Mouse (Mus musculus): ENCODE results near the gene Snx3. TPM values are rescaled to one million over a fixed set of nuclear protein-coding genes. Genes with fewer than 3 reads are reported as not detected.

Snx3 gene
- total RNA-seq (2021): 100 to 1,000 TPM; 173 to 184 TPM
- long read RNA-seq, experiment 1, transcript Snx3-201 (4 exons, 1,401 nt): major isoform, 205 of 211 reads
- long read RNA-seq, experiment 1, partial matches to known transcripts: 1 of 211 reads
- long read RNA-seq, experiment 1, other reads (novel, unspliced or antisense): 4 of 211 reads
- long read RNA-seq, experiment 2, transcript Snx3-201 (4 exons, 1,401 nt): major isoform, 110 of 114 reads
- long read RNA-seq, experiment 2, partial matches to known transcripts: 1 of 114 reads
- long read RNA-seq, experiment 2, other reads (novel, unspliced or antisense): 2 of 114 reads

DNA sequence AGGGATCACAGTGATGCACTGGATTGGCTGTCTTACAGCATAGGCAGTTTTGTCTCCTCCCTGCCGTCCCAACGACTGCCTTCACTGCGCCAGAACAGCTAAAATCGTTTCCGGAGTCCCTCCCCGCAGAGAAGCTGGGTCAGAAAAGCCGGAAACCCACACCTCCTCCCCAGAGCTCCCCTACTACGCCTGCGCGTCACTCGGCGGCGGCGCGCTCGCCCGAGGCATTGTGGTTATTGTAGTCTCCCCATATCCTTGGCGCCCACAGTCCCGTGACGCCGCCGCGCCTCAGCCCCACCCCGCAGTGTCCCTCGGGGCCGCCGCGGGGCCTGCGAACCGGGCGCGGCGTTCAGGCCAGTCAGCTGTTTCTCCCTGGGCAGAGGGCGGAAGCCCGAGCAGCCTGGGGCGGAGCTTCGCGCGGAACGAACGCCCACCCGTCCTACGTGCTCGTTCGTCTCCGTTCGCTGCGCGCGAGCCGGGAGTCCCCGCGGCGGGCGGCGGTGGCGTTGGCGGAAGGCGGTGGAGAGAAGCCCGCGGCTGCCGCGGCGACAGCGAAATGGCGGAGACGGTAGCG is at the start of gene Snx3:
Gene Snx3, plus strand, starts transcription at position 256 of the 574 bp plus-strand sequence.
- peak; percentile 96 to 99 for DNase-seq

DNA sequence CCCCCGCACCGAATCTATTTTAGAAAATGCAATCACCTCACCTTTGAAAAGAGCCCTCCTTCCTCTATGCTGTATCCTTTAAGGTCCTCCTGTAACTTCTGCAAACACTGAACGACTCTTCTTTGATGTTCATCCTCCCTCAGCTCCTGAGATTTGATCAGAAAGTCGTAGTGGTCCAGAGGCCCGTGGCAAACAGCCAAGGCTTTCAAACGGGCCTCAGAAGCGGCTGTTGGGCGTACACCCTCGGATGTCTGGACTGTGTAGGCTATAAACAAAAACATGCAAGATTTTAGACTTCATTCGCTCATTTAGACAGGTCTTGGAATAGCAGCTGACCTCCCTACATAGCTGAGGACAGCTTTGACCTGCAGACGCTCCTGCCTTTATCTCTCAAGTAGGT is 47.6 kb upstream of the Snx3 start:
- no peak for DNase-seq

DNA sequence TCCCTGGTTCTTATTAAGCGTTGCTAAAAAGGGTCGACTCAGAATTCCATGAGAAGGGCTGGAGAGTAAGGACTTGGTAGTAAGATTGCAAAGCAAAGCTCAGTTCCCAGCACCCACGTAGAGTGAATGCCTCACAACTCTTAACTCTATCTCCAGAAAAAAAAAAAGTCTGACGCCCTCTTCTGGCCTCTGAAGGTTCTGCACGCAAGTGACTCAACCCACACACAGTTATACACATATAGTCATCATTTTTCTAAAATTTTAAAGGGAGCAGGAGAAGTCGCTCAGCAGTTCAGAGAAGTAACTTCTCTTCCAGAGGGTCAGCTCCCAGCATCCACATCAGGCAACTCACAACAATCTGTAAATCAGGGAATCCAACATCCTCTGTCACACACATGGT is 47.1 kb upstream of the Snx3 start:
- DNase-seq: no peak

DNA sequence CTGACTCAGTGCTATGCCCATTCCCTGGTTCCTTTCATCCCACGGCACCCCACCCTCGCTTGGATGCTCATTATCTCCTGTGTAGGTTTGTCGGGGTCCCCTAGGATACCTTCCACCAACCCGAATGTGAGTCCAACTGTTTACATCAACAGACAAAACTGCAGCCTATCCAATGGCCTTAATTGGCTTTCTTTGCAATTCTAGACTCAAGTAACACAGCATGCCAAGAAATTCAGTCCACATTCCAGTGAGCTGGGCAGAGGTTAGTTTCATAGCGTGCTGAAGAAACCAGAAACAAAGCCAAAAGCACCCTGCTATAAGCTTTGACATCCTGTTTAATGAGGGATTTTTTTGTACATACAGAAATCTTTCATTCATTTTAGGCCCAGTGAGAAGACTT is 45.8 kb upstream of the Snx3 start:
- DNase-seq: no peak

DNA sequence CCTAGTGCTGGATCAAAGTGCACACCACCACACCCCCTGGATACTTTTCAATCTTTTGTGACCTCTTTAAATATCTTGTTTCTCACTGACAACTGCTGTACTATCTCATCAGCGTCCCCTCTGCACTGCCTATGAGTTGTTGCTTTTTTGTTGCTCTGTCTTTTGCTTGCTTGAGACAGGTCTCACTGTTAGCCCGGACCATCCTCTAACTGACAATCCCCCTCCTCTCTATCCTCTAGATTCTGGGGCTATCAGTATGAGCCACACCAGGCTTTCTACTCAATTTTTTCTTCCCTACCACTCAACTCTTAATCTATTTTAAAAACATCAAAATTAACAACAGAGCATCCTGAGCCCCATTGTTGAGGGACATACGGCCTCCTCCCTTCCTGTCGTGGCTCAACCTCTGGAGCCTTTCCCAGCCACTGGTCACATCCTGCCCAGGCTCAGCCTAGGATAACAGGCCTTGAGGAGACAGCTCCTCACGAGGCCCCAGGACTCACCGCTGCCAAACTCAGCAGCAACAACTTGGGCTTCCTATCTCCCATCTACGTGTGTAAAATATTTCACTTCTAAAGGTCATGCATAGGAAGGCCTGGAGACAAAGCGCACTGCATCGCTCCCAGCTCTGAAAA is 44.2 kb upstream of the Snx3 start:
- peak; percentile 76 to 92 for DNase-seq

DNA sequence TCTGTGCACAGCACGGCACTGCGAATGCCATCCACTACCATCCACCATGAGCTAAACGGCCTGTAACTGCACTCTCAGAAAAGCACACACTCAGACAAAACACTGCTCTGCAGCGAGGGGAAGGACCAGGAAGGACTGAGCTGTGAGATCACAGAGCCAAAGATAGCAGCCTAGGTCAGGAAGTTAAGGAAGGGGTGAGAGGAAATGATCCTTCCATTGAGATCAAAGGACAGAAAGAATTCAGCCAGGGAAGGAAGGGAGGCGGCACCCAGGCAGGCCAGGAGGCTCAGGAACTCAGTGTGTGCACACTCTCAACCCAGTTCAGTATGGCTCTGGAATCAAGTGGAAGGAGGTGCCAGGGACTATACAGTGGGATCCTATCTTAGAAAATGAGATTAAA is 37.6 kb upstream of the Snx3 start:
- DNase-seq: peak; percentile 52 to 80

DNA sequence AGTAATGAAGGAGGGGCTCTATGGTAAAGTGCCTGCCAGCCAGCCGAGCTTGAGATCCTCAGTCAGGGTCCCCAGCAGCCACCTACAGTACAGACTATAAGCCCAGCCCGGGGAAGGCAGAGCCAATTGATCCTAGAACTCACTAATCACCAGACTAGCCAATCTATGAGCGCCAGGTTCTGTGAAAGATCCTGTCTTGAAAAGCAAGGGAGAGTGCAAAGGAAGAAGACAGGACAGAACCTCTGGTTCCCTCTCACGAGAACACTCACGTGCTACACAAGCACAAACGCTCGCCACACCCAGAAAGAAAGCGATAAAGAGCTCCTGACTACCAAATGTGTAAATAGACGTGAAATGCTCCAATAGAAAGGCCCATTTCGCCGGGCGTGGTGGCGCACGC is 37.0 kb upstream of the Snx3 start:
- DNase-seq: no peak

DNA sequence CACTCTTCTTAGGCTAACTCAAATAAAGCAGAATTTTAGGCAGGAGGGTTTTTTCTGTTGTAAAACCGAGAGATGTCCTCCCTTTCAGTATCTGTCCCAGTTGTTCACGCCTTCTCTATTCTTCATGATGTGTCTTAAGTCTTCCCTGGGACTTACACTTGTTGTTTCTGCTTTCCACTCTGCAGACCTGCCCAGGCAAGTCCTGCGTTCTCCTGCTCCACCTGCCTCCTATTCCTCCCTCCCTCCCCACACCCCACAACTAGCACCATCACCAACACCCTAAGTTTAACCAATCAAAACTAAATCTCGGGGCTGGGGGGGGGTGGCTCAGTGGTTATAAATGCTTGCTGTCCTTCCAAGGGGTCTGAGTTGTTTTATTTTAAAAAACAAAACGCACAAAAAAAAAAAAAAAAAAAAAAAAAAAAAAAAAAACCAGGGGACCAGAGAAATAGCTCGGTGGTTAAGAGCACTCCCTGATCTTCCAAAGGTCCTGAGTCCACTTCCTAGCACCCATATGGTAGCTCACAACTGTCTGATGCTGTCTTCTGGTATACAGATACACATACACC is 26.8 kb upstream of the Snx3 start:
- no peak for DNase-seq

DNA sequence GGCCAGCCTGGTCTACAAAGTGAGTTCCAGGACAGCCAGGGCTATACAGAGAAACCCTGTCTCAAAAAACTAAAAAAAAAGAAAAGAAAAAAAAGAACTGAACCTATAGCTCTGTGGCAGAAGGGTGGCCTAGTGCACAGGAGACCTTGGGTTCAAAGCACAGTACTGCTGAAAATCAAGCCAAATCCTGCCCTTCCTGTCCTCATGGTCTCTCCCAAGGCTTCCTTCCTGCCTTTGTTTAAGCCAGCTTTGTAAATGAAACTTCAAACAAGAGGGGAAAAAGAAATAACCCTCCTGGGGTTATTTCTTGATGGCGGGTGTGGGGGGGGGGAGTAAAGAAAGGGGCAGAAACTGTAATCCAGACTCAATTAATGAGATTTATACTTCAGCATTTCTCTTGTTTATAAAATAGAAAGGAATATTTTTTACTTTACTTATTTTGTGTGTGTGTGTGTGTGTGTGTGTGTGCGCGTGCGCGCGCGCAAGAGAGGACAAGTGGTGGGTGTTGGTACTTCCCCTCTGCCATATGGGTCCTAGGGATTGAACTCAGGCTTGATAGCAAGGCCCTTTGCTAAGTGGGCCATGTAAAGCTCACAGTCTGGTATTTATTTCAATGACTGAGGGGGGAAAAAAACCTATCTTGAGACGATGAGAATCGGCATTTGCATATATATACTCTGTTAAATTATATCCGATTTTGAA is 24.9 kb upstream of the Snx3 start:
- peak in 1 of 2 experiments; percentile 76 for DNase-seq

DNA sequence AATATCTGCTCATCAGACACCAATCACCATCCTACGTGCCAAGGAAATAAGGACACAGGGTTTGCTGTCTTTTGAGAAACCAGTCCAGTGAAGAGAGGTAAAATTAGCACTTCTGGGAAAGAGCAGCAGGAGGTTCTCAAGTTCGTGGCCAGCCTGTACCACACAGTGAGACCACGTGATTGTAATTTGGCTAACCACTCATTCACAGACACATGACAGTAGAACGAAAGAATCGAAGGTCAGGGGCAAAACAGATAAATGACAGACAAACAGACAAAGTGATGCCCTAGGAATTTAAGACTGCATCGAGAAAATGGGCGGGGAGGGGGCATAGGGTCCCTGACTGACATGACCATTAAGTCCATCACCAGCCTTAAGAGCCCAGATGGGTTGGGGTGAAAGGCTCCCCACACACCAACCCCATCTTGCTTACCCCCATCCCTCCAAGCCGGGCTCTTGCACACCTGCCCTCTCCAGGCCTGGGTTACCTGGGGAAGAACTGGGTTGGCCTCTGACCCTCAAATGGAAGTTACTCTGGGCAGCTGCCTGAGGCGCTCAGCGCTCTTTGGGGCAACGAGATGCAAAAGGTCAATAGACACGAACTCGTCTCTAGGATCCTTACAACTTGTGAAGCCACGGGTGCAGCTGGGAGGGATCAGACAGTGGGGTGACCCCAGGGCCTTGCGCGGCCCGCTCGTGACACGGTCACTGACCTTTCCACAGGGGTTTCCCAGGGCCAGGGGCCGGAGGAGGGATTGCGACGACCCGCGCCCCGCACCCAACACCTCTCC is 24.1 kb upstream of the Snx3 start:
- no peak for DNase-seq

DNA sequence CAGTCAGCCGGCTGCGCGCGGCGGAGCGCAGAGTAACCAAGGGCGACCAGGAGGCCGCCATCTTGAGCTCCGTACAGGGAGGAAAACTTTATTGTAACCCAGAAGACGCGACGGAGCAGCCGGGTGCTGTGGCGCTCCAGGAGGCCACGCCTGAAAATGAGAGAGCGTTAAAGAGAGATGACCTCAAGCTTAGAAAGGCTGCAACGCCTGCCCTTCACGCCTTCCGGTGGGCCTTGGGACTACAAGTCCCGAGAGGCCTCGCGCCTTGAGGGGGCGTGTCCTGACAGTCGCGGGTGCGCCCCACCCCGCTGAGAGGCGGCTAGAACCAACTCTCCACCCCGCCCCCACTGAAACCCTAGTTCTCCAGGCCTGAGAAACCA is 23.5 kb upstream of the Snx3 start, which contains the start of gene Afg1l:
Gene Afg1l, minus strand, starts transcription at position 225 of the 380 bp plus-strand sequence.
- DNase-seq: peak; percentile 98 to 99

DNA sequence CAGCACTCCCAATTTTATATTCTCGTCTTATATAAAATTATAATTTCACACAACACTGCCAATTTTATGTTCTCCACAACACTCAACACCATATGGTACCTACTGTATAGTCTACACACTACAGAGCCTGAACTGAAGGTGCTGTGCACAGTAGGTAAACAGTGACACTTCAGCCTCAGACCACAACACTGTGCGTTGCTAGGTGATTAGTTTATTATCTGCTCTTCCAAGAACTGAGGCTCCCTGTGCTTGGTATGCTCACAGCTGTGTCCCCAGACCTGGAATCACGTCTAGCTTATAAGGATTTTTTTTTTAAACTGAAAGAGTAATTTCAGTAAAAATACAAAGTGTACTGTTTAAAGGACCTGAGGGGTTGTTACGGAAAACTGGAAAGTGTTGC is 21.1 kb upstream of the Snx3 start:
- no peak for DNase-seq

DNA sequence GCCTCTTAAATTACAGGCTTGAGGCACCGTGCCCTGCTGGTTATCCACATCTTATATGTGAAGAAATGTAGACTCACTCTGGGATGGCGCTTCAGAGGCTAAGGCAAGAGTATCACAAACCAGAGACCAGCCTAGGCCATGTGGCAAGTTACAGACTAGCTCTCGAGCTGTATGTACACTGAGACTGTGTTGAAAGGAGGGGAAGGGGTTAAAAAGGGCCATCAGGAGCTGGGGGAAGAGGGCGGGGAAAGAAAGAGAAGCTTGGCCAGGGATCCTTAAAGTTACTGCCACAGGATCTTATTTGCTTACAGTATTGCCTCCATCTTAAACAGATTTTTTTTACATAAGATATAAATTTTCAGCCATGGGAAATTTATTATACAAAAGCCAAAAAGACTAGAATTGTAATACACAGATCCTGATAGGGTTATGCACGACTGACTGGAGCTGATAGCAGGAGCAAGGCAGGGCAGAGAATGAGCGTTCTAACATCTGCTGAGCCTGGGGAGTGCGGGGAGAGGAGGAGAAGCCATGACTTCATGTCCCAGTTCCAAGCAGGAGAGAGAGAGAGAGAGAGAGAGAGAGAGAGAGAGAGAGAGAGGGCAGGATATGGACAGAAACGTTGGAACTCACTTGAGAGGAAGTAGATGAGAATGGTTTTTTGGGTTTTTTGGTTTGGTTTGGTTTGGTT is 13.1 kb upstream of the Snx3 start:
- DNase-seq: no peak

DNA sequence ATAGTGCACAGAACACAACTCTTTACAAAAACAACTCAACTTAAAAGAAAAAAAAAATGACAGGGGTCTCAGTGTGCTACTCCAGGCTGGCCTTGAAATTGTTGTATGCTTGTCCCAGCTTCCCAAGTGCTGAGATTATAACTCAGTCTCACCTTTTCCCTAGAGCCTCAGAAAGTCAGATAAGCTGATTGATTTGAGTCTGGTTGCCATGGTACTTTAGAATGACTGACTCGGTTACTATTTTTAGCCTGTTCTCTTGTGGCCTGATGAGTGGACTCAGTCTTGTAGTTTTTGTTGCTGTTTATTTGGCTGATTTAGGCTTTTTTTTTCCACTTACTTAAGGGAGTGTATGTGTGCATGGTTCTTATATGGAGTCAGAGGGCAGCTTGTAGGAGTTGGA is 10.7 kb upstream of the Snx3 start:
- peak in 1 of 2 experiments; percentile 15 for DNase-seq

DNA sequence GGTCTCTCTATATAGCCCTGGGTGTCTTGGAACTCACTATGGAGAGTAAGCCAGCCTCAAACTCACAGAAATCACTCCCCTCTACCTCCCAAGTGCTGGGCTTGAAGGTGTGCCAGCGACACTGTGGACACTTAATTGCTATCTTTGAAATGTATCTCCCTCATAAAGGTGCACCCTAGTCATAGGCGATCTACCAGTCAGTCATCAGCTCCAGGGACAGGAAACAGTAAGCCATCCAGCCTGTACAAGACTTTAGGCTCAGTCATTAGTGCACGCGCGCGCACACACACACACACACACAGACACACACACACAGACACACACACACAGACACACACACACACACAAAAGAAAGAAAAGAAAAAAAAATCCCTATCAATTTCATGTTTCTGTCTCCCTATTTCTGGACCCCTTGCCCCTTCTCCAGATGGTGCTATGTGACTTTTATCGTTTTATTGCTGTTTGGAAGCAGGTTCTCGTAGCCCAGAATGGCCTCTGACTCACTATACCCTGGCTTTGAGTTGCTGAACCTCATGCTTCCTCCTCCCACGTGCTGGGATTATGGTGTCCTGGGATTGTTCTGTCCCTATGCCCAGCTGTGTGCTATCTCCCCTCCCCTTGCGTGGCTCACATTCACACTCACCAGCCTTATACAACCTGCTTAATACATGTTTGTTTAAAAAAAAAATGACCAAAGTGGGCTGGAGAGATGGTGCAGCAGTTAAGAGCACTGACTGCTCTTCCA is 9.6 kb upstream of the Snx3 start:
- no peak for DNase-seq

DNA sequence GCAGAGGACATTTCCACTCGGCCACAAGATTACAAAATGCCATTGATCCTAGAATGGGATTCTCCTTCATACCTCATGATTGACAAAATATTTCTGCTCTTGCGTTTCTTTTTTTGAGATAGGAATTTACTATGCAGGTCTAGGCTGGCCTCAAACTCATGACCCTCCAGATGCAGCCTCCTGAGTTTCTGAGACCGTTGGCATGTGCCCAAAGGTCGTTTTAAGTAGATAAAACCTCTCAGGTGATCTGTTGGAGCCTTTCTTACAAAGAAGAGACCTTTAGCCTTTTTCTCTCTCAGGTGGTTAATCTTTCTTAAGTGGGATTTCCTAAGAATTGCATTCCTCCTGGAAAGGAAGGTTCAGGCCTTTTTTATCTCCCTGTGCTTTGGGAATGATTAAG is 8.8 kb upstream of the Snx3 start:
- no peak for DNase-seq

DNA sequence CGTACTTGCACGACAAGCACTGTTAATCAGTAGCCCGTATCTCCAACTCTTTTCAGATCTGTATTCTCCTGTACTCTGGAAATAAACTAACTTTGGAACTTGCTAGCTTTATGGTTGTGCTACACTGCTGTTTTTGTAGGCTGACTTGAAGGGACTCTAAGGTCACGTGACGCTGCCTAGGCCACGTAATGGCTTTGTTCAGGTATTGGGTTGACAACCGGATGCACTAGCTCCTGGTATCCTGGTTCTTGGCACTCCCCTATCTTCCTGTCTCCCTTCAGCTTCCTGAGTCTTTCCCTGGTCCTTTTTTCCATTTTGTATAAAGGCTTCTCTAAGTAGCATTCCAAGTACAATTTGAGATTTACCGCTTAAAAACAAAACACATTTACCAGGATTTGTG is 1.2 kb upstream of the Snx3 start:
- DNase-seq: peak in 1 of 2 experiments; percentile 29

DNA sequence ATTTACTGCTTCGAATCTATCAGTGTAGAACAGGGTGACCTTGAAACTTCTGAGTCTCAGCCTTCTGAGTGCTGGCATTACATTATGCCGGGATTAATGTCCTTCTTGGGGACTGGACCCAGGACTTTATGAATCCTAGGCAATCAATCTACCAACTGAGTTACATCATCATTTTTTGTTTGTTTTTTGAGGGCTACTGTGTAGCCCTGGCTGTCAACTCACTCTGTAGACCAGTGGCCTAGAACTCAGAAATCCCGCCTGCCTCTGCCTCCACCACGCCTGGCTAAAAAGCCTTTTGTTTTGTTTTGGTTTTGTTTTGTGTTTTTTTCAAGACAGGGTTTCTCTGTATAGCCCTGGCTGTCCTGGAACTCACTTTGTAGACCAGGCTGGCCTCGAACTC is 669 bp upstream of the Snx3 start:
- no peak for DNase-seq

DNA sequence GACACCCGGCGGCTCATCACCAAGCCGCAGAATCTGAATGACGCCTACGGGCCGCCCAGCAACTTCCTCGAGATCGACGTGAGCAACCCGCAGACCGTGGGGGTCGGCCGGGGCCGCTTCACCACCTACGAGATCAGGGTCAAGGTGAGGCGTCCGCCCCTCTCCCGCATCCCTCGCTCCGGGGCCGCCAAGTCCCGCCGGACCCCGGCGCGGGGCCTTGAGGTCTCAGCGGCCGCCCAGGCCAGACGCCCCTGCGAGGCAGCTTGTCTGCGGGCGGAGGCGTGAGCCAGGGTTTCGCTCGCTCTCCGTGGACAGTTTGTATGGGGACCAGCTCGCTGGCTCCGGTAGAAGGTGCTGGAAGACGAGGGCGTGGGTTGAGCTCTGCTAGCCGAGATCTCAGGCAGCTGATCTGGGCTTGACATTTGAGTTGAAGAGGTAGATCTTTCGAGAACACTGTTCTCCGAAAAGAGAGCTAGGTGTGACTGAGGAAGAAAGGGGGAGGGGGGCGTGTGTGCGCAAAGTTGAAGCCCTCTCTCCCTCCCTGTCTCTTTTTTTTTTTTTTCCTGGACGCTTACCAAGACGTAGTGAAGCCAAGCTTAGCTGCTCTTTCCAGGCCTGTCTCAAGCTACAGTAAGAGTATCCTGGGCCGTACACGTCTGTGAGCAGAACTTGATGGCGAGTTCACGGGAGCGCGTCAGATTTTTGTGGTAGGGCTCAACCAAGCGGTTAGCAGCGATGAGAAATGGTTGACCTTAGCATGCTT is 700 bp downstream of the Snx3 start:
- DNase-seq: peak; percentile 72 to 80
